Mouse (Mus musculus) cerebellum, postnatal 14 days (tissue): ENCODE measurements around the gene Tmcc1.
A peak's percentile ranks its signal among the peaks of the same experiment; 100 is the strongest.

Experiments
- DNase-seq, 2 experiments: peaks; one replicate each; pipeline ENCODE4 v3.0.0; 2021; ENCODE audit warnings: mixed read lengths in 2 of 2

The Tmcc1 gene

DNA sequence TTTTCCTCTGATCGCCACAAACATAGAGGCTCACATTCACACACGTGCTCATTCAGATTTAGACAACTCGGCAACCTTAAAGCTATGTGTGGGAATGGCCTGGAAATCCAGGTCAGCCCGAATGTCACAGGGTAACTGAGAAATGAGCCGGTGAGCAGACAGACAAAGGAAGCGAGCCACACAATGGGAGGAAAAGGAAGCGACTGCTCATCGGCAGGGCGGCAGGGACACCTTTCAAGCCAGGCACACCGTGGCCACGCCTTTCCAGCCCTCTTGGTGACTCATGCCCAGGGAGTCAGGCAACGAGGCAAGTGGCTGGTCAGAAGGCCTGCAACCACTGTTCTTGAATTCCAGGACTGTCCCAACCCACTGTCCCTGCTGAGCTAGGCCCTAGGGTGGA, 183.9 kb downstream of the Tmcc1 start:
- DNase-seq, result peak in 1 of 2 experiments; percentile 5

DNA sequence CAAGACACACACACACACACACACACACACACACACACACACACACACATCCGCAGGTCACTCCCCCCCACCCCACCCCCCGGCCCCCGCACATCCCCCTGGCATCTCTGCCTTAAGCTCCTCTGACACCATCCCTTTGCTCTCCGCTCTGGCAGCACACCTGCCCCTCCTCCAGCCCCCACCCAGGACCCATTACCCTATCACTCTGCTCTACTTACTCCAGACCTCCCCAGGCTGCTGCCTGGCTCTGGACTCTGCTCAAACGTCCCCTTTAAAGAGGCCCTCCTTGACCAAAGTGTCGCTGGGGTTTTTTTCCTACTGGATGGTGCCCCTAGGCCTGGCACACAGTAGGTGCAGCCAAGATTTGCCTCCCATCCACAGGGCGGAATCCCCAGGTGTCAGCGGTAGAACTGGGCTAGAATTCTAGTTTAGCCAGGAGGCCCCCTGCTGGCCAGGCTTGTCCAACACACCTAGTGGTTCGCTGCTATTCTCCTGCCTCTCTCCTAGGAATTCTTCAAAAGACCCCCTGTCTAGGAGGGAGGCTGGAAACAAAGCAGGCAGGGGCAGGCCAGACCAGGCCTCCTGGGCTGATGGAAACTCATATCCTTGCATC, 185.6 kb downstream of the Tmcc1 start:
- peak; percentile 85 to 90 for DNase-seq

DNA sequence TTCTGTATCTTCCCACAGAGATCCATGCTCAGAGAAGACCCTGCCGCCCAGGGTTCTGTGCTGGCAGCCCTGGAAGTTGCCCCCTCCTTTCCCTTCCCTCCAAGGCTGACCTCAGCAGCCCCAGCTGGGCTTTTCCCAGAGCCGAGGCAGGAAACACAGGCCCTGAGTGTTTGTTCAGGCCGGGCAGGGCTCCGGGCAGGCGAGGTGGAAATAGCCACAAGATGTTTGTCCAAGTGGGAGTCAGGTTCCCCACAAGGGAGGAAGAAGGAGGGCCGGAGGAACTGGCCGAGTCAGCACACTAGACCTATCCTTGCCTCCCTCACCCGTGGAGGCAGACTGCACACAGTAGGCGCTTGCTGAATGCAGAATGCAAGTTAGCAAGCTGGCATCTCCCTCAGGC, 186.6 kb downstream of the Tmcc1 start:
- peak in 1 of 2 experiments; percentile 29 for DNase-seq

DNA sequence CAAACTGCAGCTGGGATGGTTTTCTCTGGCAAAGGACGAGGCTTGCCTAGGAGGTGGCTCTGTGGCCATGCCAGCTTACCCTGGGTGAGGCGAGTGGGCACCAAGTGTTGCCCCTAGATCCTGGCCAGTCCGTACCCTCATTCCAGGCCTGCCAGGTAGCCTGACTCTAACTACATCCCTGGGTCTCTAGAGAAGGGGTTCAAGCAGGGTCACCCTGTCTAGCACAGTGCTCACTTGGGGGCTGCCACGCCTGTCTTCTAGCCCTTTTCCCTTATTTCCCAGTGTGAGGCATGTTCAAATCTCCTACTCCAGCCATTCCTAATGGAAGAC, 187.4 kb downstream of the Tmcc1 start:
- peak in 1 of 2 experiments; percentile 7 for DNase-seq

DNA sequence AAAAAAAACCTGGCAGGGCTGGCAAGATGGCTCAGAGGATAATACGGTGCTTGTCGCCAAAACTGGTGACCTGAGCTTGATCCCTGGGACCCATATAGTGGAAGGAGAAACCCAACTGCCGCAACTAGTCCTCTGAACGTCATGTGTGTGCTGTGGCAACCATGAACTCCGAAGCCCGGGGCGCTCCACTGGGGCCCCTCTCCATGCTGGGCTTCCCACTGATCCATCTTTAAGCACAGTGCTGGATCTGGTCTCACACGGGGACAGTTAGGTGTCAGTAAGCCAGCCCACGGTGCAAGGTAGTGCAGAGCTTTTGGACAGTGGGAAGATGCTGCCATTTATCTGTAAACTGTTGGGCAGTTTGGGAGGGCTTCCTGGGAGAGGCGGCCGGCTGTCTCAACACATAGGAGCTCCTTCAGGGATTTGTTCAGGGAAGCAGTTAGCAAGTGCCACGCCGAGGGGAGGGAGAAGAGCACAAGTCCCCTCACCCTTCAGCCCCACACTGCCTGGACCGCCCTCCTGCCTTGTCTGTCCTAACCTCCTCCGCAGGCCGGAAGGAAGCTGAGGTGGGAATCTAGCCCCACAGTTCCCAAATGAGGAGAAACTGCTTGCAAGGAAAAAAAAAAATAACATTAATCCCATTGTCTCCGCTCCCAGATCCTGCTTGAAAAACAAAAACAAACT, 187.9 kb downstream of the Tmcc1 start:
- peak in 1 of 2 experiments; percentile 7 for DNase-seq

DNA sequence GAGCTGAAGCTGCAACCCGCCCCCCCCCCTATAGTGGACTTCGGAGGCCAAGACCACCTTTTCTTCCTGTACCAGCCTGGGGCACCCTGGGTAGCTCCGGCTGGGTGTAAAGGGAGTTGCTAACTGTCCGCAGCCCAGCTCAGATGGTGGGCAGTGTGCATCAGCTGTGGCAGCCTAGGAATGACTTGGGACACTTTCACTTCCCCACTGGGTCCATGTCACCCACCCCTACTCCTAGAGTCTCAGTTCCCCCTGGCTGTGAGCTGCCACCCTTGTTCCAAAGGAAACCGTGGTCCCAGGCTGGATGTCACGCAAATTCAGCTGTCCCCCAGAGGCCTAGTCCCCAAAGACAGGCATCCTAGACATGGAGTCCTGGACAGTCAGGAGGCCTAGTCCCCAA, 188.6 kb downstream of the Tmcc1 start:
- DNase-seq, result no peak

DNA sequence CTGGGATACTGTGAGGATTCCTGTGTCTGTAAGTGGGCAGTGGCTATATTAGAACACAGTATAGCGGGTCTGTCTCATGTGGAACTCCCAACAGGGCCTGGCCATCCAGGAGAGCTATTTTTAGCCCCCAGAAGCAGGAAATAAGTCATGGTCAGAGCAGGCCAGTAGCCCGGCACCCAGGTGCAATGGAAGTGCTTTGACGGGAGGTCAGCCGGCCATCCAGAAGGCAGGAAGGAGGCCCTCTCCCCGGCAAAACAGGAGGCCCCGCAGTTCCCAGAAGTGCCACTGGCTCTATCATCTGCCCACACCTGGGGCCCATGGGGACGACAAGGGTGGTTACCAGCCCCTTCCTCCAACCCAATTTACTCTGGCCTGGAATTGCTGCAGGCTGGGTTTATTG, 189.2 kb downstream of the Tmcc1 start:
- peak in 1 of 2 experiments; percentile 5 for DNase-seq

DNA sequence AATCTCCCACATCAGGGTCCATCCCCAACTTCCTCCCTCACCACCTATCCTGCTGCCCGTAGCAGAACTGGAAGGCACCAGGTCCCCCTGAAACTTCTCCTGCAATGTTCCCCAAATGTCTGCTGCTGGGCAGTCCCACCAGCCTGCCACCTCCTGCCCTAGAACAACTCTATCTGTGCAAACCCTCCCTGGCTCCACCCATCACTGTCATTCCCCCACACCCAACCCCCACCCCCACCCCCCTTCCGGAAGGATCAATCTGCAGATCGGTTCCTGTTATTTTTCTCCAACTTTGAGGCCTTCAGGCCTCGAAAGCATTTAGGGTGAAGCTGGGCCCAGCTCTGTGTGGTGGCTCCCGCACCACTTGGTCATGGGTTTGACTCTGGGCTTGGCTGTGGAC, 189.8 kb downstream of the Tmcc1 start:
- DNase-seq, result no peak

DNA sequence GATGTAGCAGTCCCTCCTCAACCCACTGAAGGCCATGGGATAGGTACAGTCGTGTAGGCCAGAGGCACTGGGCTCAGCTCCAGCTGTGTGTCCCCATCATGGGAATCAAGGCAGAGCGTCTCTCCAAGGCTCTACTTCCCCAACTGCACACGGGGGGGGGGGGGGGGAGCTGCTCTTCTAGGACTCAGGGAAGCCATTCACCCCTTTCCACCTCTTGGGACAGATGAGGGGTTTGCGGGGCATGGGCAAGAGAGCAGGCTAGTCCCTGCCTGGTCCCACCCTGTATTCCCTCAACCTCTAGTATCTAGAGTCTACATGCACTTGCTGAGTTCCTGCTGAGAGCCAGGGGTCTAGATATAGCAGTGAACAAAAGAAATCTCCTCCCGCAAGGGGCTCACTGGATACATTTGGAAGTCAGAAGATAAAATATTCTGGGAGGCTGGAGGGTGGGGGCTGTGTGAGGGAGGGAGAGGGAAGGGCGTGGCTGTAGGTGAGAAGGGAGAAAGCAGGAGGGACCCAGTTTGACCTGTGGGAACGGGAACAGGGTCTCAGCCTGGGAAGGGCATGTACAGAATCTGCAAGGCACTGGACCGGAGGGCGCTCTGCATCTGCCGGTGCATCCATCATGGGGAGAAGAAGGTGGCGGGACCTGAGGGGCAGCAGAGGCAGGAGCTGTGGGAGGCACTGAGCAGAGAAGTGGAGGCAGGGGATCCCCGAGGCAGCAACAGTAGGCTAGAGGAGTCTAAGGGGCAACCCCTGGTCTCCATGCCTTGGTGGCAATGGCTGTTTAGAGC, 190.8 kb downstream of the Tmcc1 start:
- peak in 1 of 2 experiments; percentile 6 for DNase-seq

DNA sequence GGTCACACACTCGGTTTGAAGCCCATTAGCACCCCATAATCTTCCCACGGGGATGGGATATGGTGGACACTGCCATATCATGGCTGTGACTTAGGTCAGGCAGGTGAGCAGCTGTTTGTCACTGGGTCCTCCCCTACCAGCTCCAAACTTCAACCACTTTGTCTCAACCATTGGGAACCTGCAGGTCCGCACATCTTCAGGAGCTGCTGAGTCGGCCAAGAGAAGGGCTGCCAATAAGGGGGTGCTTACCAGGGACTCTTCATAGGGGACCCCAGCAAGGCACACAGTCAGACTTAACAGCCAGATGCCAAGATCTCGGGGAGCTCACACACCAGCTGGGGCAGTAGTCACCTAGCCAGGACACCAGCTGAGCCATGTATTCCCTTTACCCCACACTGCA, 192.4 kb downstream of the Tmcc1 start:
- no peak for DNase-seq

DNA sequence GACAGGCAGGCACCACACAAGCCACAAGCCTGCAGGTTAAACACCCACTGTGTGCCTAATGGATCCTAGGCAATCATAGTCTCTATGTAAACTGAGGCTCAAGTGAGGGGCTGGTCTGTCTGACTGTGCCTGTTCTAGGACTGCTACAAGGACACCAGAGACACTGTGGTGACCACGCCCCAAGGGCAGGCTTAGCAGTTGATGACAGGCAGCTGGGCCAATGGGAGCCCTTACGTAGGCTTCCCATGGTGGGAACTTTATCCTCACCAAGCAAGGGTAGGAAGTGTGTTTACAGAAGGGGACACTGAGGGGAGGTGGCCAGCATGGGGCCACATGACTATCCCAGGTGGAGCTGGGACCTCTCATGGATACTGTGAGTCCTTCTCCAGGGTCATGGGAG, 194.1 kb downstream of the Tmcc1 start:
- DNase-seq, result no peak

DNA sequence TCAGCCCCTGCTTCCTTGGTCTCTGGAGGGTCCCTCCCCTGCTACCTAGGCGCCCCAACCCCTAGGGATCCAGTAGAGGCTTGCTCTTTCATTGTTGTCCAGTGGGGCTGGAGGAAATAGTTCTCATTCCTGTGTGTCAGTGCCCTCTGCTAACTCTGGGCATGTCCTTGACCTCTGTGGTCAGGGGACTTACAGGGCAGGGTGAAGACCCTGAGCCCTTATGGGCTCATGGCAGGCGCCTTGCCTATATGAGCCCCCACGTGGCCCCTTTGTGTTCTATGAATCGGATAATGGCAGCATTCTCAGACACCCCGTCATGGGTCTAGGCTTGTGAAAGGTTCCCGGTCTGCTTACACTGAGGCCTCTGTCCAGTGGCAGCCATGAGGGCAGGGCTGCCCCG, 194.5 kb downstream of the Tmcc1 start:
- DNase-seq, result no peak

DNA sequence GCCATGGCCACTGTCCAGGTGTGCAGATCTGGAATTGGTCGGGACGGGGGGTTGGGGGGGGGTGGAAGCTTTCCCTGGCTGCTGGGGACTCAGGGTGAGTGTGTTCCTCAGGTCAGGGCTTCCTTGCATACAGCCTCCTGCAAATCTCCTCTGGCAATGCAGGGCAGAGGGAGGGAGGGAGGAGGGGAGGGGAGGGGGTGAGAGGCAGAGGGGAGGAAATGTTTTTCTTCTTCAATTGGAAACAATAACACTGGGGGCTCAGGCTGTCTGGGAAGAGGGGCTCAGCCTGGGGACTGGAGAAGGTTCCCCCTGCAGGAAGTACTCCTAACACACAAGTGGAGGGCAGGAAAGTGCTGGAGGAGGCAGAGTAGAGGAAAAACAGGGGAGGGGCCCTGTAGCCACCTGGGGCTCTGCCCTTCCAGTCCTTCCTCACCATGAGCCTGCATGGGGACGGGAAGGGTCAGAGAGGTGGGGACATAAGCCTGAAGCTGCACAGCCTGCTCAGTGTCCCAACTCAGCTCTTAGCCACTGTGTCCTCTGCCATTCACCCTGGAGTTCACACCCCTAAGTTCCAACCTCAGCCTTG, 195.5 kb downstream of the Tmcc1 start:
- DNase-seq, result no peak

DNA sequence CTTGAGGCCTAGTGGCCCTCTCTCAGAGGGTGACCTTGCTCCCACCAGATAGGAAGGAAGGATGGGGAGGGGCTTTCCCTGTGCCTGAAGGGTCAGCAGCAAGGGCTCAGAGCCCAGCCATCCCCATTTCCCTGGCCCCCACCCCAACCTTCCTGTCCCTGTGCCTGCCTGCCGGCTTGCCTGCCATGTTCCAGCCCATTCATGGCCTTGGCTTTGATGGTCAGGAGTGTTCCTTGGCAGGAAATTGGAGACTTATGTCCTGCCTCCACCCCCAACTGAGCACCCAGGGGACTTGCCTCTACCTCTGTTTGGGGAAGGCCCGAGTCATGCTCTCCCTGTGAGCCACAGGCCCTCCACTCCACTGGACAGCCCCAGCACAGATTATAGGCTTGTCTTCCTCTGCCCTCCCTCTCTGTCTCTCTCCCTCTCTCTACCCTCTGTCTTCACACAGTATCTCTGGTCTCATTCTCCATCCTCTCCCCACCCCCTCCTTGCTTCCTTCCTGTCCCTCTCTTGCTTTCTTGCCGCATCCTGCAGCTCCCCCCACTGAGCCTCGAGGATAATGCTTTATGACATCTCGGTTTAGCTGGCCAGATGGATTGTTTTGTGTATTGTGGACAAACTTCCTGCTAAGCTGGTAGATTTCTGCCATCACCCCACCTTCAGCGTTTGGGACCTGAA, 197.0 kb downstream of the Tmcc1 start:
- DNase-seq, result peak; percentile 35 to 62

DNA sequence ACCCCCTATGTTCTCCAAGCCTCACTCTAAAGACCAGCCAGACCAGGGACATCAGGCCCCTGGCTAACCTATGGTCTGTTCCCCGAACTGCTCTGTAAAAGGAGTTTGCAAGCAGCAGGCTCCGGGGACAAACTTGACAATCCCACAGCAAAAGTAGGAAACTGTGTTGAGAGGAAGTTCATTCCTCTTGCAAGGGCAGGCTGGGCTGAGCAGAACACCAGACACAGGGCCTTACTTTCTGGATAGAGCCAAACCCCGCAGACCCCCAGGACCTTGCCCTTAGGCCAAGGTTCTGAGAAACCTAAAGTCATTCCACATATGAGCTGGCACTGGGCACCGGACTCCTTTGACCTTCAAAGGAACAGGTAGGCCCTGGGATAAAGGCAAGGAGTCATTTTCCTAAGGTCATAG, 197.8 kb downstream of the Tmcc1 start:
- DNase-seq, result no peak

DNA sequence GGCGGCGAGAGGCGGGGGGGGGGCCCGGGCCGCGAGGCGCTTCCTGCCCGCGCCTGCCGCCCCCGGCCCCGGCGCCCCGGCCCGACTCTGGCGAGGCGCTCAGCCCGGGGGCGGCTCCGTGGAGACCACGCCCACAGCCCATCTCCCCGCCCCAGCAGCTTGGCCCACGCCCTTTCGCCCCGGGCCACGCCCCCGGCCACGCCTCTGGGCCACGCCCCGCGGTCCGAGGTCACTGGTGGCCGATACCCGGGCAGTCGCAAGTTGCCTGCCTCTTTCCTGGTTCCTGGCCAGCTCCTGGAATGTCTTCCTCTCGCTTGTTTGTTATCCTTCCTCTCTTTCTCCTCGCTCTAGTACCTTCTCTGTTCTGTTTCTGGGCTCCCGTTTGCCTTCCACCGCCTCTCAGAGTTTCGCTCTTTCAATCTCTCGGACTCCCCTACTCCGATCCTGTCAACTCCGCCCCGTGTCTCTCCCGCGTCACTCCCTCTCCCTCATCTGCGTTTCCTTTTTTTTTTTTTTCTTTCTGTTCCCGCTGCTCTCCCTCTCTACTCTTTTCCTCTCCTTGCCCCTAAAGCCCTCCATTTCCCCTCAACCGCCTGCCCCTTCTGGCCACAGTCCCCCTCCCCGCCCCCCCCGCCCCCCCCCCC, 198.3 kb downstream of the Tmcc1 start, which contains the start of gene Plxnd1:
Plxnd1 (minus strand) TSS at position 129 of the 644 bp plus-strand sequence.
- peak; percentile 83 for DNase-seq

DNA sequence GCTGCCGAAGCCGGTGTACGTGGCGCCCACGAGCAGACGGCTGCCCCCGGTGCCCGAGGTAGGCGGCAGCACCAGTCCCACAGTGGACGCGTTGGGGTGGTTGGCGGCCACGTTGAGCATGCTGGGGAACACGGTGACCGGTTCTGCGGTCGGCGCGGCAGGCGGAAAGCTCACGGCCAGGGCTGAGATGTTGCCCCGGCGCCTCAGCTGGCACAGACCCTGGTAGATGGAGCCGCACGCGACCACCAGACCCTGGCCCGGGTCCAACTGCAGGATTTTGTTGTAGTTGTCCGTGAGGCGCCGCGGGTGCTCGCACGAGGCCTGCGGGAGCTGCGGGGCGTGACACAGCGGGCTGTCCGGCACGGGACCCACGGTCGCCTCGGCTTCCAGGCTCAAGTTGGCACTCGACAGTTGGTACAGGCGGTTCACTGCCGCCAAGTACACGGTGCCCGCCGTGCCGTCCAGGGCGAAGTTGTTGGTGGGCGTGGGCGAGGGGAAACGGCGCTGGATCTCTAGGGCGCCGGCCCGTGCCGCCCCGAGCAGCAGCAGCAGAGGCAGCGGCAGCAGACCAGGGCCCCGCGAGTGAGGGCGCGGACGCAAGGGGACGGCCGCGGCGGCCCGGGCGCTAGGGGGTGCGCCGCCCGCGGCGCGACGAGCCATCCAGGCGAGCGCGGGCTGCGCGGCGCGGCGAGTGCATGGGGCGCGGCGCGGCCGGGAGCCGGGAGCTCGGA, 199.0 kb downstream of the Tmcc1 start:
- DNase-seq, result peak; percentile 48 to 68

DNA sequence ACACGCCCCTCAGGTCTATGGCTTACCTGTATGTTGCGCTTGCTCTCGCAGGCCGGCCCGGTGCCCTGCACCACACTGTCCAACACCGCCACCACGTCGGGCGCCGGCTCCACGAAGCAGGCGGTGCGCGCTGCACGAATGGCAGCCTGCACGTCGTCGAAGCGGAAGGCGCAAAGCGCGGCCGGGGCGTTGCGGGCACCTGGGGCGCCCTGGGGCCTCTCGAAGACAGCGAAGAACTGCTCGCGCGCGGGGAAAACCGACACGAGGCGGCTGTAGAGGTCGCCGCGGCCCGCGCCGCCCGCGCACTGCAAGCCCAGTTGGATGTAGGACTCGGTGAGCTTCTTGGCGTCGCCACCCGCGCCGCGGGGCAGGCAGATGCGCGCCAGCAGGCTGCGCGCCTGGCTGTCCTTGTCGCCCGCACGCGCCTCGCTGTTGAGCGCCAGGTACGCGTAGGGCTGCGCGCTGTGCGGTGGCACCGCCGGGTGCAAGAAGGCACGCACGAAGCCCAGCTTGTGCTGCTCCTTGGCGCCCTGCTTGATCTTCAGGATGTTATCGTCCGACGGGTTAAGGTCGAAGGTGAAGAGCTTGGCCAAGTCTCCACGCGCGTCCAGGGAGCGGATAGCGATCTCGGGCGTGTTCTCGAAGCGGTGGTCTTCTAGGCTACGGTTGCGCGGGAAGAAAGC, 199.7 kb downstream of the Tmcc1 start:
- DNase-seq, result peak; percentile 38 to 44

DNA sequence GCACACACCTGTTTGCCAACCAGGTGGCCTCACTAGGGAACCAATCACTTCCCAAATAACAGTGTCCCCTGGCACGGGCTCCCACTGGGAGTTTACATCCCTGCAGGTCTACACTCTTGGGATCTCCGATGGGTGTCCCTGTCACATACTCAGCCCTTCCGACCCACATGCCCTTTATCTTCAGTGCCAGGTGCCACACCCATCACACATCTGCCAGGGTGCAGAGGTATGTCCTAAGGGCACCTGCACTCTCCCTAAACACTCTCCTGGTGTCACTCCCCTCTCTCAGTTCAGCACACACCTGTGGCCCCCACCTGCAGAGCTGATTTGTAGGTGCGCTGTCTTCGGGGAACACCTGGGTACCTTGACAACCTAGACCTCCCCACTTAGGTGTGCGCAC, 200.3 kb downstream of the Tmcc1 start:
- no peak for DNase-seq

DNA sequence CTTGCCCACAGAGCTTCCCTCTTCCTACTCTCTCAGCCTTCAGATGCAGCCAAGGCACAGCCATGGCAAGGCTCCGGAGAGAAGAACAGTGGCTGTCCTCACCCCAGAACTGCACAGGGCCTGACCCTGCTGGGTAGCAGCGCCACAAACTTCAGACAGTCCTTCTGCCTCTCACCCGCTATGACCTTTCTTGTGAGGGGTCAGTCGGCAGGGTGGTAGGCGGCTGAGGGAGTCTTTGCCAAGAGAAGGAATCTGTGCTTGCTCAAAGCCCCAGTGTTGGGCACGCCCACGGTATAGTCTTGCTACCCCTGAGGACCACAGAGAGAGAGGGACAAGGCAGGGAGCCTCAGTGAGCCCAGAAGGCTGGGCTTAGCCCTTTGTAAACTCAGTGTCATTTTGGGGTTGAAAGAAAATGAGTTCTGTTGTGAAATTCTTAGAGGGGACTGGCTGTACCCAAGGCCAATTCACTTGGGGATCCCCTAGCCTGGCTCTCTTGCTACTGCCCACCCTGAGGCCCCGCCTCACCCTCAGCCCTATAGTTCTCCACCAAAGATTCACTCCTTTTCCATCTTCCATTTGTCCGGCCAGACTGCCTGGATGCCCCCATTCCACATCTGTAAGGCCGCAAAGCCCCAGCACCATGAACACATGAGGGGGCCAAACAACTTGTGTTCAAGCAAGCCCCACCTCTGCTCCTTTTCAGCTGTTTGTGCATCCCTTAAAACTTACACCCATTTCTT, 201.2 kb downstream of the Tmcc1 start:
- no peak for DNase-seq
